Comparison of ENCODE assay signal across 8 mouse cellular contexts in the genomic region with DNA sequence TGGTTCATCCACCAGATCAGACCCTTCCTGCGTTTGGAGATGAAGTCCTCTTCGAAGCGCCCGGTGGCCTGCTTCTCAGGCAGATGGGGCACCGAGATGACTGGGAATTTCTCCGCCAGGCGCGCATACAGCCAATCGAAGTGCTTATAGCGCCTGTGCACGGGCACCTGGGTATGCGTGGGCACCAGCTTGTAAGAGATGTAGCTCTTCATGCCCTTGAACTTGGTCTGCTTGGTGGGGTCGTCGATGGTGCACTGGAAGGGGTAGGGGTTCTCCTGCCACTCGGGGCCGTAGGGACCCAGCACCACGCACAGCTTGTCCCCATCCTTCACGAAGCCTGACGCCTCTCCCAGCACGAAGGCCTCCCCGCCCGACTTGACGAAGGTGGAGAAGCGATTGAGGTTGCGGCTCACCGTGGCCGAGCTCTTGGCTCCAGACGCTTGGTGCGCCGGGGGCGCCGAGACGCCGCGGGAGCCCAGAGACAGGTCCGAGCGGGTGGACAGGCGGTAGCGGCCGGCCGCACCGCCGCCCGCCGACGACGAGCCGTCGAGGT. TPM values are rescaled to one million over a fixed set of nuclear protein-coding genes. Genes with fewer than 3 reads are reported as not detected.
A peak's percentile ranks its signal among the peaks of the same experiment; 100 is the strongest.
DNase-seq lines count a peak whose midpoint lies in the region; ATAC-seq and TF ChIP-seq lines count a peak whose summit lies in the region.

No protein-coding gene starts in this region.

- no peaks in the 10 kb centered on the region for H3K36me3 ChIP-seq in forebrain, embryonic 13.5 days (ENCODE audit: poor library complexity, severe bottlenecking)
- no peaks in the 10 kb centered on the region for H3K36me3 ChIP-seq in myocyte (ENCODE audit: control insufficient read depth, insufficient read depth)

- peak overlapping the region; percentile 78 for H3K4me3 ChIP-seq in forebrain, embryonic 13.5 days
- peak overlapping the region; percentile 96 for H3K4me3 ChIP-seq in myocyte

- H3K4me1 ChIP-seq in forebrain, embryonic 13.5 days: peaks cover 54% of the 10 kb centered on the region

- H3K79me2 ChIP-seq in myocyte (ENCODE audit: control insufficient read depth, insufficient read depth): peaks cover 54% of the 10 kb centered on the region

- H3K27me3 ChIP-seq in forebrain, embryonic 13.5 days: no peaks in the 10 kb centered on the region
- no peaks in the 10 kb centered on the region for H3K27me3 ChIP-seq in myocyte (ENCODE audit: control insufficient read depth, insufficient read depth, insufficient read length)

- H3ac ChIP-seq in myocyte (ENCODE audit: control insufficient read depth, insufficient read length): peak overlapping the region; percentile 94

- TF ChIP-seq POLR2A in myocyte (IDR thresholded peaks at IDR 0.05; ENCODE audit: insufficient read length, low read depth): no peak

- peak overlapping the region; percentile 90 for H3K4me2 ChIP-seq in forebrain, embryonic 13.5 days
- peak overlapping the region; percentile 74 for H3K4me2 ChIP-seq in myocyte (ENCODE audit: low read depth)

- H3K9me3 ChIP-seq in forebrain, embryonic 13.5 days (replicated peaks): no peaks in the 10 kb centered on the region

- H3K27ac ChIP-seq in forebrain, embryonic 13.5 days: no peak overlapping the region

- 14% methylated on average over 44 of the region's 49 CpGs for WGBS in forebrain, embryonic 13.5 days

- DNase-seq in layer of hippocampus, postnatal 10 days (ENCODE audit: low spot score in 2 of 2): peak; percentile 33 to 55
- DNase-seq in layer of hippocampus, adult 8-10 months (ENCODE audit: low spot score in 2 of 2): no peak
- peak; percentile 31 for DNase-seq in adipocyte (ENCODE audit: low spot score)
- peak; percentile 62 for DNase-seq in kidney, postnatal 10 days
- DNase-seq in gastrocnemius, postnatal 25 days: no peak
- no peak for DNase-seq in right cerebral cortex, adult 2 months (ENCODE audit: low spot score in 2 of 2)

- ATAC-seq in forebrain, embryonic 13.5 days: no peak

- peak overlapping the region; percentile 90 for H3K9ac ChIP-seq in forebrain, embryonic 13.5 days

TF ChIP-seq in myocyte, 11 proteins besides CTCF, POLR2A, EP300 and RAD21:
- TF ChIP-seq MYOD1 (IDR thresholded peaks at IDR 0.05; ENCODE audit: control insufficient read depth in 1 of 3, insufficient read length in 2 of 3, low read depth in 2 of 3): no peak
- TF ChIP-seq SRF (IDR thresholded peaks at IDR 0.05; ENCODE audit: control insufficient read depth, insufficient read length, low read depth): no peak
- TF ChIP-seq TCF3 (IDR thresholded peaks at IDR 0.05; ENCODE audit: insufficient read length, low read depth): no peak
- no peak for TF ChIP-seq MYOG (IDR thresholded peaks at IDR 0.05; ENCODE audit: control insufficient read depth in 1 of 3, insufficient read depth in 1 of 3, insufficient read length in 2 of 3, low read depth in 2 of 3)
- no peak for TF ChIP-seq CEBPB (IDR thresholded peaks at IDR 0.05; ENCODE audit: insufficient read depth, poor library complexity, severe bottlenecking)

RNA-seq across cellular contexts. Expression of a gene that starts 0.9 kb away (rescaled TPM):
- total RNA-seq in layer of hippocampus, postnatal 10 days (2021): 10 to 100 TPM; 23.4 to 24.7 TPM
- 10 to 100 TPM; 21.4 to 28.5 (median 25.9) TPM for total RNA-seq in layer of hippocampus, adult 8-10 months (2022)
- 7.6 and 8.3 TPM in 2 replicates for polyA plus RNA-seq in forebrain, embryonic 13.5 days (2015; fragmentation: Nextera tagmentation; extraction: Ambion mirVana)
- polyA plus RNA-seq in myocyte (2012; fragmentation: generic; extraction: Trizol): 19.9 TPM
- total RNA-seq in gastrocnemius, postnatal 25 days (2021): 10 to 100 TPM in 1 of 2 experiments, 1 to 10 TPM in 1; 9.1 to 11.0 TPM

RNA-seq across cellular contexts. Expression of a gene that starts 46.1 kb away (rescaled TPM):
- total RNA-seq in layer of hippocampus, postnatal 10 days (2021): 1 to 10 TPM; 1.4 to 1.6 TPM
- total RNA-seq in layer of hippocampus, adult 8-10 months (2022): 1 to 10 TPM in 3 of 4 experiments, not detected in 1; 1.9 to 2.9 (median 2.8) TPM
- not detected in 2 replicates for polyA plus RNA-seq in forebrain, embryonic 13.5 days (2015; fragmentation: Nextera tagmentation; extraction: Ambion mirVana)
- polyA plus RNA-seq in myocyte (2012; fragmentation: generic; extraction: Trizol): 13.3 TPM
- total RNA-seq in gastrocnemius, postnatal 25 days (2021): 10 to 100 TPM; 49.4 to 49.6 TPM

Comparison
In these comparisons a context has a peak if more than half of its experiments do, and no peak if none do; other contexts are left out.
1. DNase-seq: peak in layer of hippocampus, postnatal 10 days (2 of 2), adipocyte (single experiment) and kidney, postnatal 10 days (single experiment); none in layer of hippocampus, adult 8-10 months (0 of 2), gastrocnemius, postnatal 25 days (single experiment) and right cerebral cortex, adult 2 months (0 of 2).
2. RNA of a gene that starts 46.1 kb away (total RNA-seq): 49.4 to 49.6 TPM in gastrocnemius, postnatal 25 days; 1.9 to 2.9 TPM in layer of hippocampus, adult 8-10 months and 1.4 to 1.6 TPM in layer of hippocampus, postnatal 10 days; every median in the first group is over 10 times any median in the second.